Mouse (Mus musculus): ENCODE data around the gene Gm37240. TPM values are rescaled to one million over a fixed set of nuclear protein-coding genes. Genes with fewer than 3 reads are reported as not detected.
A peak's percentile ranks its signal among the peaks of the same experiment; 100 is the strongest.

Gene Gm37240
- polyA plus RNA-seq, 1 experiment from 2014 or later, result 5.2 TPM

DNA sequence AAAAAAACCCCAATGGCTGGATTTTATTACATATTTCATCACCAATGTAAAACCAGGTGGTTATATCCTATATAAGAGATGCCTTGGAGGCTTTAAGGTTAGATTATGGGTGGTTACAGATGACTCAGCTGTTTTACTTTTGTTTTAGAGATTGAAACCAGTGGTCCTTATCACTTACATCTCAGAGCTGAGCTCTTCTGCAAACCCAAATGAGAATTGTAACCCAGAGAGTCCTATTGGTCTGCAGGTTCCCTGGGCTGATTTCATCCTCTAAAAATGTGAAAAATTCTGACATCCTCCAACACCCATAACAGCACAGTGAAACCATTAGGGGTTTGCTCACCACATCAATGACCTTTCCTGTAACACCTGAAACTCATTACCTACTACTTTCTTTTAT, 1078.4 kb downstream of the Gm37240 start:
- DNase-seq (ENCODE audit: low spot score), result no peak

DNA sequence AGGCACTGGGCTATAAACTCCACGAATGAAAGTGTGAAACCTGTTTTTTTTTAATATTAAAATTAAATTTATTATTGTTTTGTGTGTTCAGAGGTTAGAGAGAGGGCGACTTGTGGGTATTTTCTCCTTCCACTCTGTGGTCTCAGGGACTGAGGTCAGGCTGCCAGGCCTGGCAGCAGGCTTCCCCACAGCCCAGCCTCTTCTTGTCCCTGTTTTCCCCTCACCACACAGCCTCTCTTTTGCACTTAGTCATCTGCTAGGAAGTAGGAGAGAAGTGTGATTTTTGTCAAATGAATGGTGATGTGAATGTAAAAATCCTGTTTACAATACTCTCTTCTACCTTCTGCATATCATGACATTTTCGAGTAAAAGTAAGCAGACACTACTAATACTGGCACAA, 1079.5 kb downstream of the Gm37240 start:
- DNase-seq (ENCODE audit: low spot score), result no peak

GRCm38 (mm10) chr3:84806206-84806605, 1081.1 kb downstream of the Gm37240 start:
- DNase-seq (ENCODE audit: low spot score), result no peak

DNA sequence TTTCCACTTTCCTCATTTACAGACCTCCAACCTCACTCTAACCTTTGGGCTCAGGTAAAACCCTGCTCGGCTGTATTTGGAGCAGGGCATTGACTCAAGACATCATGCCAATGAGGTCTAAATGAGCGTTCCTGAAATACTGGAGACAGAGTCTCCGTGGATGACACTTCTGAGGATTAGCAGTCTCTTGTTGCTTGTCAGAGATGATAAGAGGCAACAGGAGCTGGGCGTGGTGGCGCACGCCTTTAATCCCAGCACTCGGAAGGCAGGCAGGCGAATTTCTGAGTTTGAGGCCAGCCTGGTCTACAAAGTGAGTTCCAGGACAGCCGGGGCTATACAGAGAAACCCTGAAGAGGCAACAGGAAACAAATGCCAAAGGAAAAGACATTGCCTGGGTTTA, 1083.3 kb downstream of the Gm37240 start:
- DNase-seq (ENCODE audit: low spot score), result no peak

DNA sequence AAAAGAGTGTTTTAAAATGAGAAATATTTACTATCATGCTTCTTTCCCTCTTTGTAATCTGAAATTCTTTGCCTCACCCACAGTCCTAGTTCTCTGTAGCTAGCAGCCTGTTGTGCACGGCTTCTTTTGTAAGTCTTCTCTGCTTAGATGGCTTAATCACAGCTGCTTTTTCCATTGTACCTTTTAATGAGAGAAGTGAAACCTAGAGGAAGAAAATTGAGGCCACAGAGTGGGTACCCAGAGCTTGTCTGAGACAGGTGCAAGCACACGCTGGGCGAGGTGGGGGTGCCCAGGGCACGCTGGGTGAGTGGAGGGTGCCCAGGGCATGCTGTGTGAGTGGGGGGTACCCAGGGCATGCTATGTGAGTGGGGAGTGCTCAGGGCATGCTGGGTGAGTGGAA, 1099.4 kb downstream of the Gm37240 start:
- DNase-seq (ENCODE audit: low spot score), result no peak

DNA sequence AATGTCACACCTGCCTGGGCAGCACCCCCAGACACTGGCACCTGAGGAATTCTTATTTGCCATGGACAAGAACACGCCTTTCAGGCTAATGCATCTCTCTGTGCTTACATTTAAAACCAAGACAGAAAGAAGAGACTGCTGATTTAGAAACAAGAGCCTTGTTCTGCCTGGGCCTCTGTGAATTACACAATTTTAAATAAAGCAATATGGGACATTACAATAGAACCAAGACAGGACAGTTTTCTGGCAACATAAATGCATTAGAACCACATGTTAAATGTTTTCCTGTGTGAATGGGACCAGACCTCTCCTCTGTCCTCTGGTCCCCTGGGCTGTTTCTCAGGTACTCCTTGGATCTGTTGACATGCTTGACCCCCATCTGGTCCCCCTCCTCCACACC, 1111.2 kb downstream of the Gm37240 start:
- DNase-seq (ENCODE audit: low spot score), result no peak

- no peak for DNase-seq (ENCODE audit: low spot score)
Measured at GRCm38 (mm10) chr3:84775577-84775976, 1111.7 kb downstream of the Gm37240 start.

DNA sequence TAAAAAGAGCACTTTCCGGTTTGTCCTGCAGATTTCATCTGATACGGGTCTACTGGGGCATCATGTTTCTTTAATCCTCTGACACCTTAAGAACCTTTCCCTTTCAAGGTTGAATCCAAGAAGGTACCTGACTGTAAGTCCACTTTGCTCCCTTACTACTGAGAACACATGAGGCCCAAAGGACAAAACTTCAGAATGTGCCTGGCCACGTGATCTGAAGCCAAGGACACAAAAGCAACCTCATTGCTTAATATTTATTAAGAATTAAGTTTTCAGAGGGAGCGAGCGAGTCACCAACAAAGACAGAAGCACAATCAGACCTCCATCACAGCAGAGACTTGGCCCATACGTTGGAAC, 1112.3 kb downstream of the Gm37240 start:
- DNase-seq (ENCODE audit: low spot score), result no peak

DNA sequence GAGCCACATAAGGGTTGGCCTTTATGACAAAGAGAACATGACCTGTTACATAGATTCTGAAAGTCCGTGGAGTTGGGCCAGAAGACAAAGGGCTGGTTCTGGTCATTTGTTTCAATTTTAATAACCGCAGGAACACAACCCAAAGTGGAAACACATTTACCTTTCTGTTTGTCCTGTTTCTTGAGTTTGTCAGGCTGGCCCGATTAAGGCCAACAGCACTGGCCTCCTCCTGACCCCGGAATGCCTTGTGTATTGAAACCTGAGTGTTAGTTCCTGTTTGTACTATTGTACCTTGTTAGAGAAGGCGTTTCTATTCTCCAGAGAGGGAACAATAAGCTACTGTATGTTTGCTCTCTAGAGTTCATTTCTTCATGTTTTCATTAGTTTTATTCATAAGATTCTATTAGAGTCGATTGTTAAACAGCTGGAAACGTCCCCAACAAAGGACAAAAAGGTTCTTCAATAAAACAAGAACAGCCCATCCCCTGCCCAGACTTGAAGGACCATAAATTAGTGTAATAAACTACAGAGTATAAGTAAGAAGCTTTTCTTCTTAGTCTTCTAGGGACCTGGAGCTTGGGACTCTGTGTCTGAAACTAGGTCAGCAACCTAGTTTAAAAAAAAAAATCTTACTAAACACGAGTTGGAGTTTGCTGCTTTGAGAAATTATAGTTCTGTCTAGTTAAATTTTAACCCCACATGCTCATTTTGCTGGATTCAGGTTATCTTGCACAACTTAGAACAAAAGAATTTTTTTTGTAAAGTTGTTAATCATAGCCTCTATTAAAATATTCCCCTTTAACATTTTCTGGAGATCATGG, 1112.9 kb downstream of the Gm37240 start:
- DNase-seq (ENCODE audit: low spot score), result no peak

GRCm38 (mm10) chr3:84771980-84772379, 1115.3 kb downstream of the Gm37240 start:
- no peak for DNase-seq (ENCODE audit: low spot score)

DNA sequence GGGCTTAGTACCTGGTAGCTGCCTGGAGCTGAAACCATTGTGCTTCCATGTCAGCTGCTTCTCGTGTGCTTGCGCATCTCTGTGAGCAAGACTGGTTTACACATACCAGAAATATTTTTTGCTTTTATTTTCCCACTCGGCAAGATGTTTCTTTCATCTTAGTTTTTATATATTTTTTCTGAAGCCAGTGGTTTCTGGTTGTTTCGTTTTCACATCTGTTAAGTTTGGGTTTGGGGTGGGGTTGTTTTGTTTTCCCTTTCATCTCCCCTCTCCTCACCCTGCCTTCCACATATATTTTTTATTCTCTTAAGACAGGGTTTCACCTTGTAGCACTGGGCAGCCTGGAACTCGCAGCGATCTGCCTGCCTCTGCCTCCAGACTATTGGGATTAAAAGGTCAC, 1116.8 kb downstream of the Gm37240 start:
- DNase-seq (ENCODE audit: low spot score), result no peak

GRCm38 (mm10) chr3:84769411-84769810, 1117.9 kb downstream of the Gm37240 start:
- no peak for DNase-seq (ENCODE audit: low spot score)

DNA sequence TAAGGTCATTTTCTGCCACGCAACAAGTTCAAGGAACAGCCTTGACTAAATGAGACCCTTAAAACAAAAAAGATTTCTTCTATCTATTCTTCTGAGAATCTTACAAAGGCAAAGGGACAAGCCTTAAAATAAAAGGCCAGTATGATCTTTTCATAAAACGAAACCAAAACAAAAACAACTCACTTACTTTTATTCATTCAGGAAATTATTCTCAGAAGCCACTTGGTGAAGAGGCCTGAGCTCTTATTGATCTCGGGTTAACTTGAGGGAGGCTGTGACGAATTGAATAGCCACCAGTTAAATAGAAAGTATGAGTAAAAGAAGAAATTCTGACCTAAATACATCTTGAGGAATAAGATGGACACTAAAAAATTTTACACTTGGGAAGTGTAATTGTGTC, 1118.4 kb downstream of the Gm37240 start:
- DNase-seq (ENCODE audit: low spot score), result no peak

GRCm38 (mm10) chr3:84753816-84754215, 1133.5 kb downstream of the Gm37240 start:
- DNase-seq (ENCODE audit: low spot score), result peak; percentile 65

- DNase-seq (ENCODE audit: low spot score), result peak; percentile 71
Measured at GRCm38 (mm10) chr3:84749222-84749621, 1138.1 kb downstream of the Gm37240 start.

- no peak for DNase-seq (ENCODE audit: low spot score)
Measured at GRCm38 (mm10) chr3:84748139-84748538, 1139.2 kb downstream of the Gm37240 start.

DNA sequence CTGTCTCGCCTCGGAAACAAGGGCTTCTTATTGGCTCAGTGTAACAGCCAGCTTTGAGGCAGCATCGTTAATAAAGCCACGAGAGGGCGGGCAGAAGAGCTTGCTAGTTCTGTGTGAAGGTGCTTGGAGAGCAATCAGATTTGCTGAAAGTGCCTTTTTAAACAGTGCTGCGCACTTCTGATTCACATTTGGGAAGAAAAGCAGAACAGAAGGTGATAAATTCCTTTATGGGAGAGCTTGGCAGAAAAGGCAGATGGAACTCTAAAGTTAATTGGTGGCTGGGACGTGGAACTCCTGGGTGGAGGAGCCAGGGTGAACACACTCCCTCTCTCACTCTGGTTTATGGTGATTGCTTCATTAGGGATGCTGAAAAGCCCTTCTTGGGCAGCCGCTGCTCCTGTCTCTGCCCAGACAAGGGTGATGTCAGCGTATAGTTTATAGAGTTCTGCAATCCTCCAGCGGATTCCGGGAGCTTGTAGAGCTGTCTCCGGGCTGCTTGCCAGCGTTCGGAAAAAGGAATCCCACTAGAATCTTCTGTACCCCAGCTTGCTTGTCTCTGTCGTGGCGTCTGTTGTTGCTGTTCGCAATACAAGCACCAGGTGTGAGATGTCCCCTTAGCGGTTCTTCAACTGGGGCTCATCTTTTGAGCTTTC, 1141.7 kb downstream of the Gm37240 start:
- DNase-seq (ENCODE audit: low spot score), result no peak

- no peak for DNase-seq (ENCODE audit: low spot score)
Measured at GRCm38 (mm10) chr3:84744707-84745106, 1142.6 kb downstream of the Gm37240 start.

GRCm38 (mm10) chr3:84740050-84740596, 1147.2 kb downstream of the Gm37240 start:
- no peak for DNase-seq (ENCODE audit: low spot score)

DNA sequence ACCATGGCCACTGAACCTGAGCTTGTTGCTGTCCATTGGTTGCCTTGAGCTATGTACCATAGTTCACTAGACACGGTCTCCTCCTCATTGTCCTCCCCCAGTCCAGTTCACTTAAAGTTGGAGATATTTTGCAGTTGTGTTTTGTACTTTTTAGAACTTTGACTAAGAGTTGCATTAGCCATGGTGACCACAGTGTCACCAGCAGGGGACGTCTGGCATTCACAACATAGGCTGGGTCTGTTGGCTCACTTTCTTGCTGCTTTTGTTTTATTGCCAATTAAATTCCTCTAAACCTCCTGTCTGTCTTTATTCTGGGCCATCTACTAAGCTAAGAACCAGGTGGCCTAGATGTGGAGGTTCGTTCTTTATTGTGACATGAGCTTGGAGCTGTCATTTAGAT, 1150.2 kb downstream of the Gm37240 start:
- DNase-seq (ENCODE audit: low spot score), result no peak

DNA sequence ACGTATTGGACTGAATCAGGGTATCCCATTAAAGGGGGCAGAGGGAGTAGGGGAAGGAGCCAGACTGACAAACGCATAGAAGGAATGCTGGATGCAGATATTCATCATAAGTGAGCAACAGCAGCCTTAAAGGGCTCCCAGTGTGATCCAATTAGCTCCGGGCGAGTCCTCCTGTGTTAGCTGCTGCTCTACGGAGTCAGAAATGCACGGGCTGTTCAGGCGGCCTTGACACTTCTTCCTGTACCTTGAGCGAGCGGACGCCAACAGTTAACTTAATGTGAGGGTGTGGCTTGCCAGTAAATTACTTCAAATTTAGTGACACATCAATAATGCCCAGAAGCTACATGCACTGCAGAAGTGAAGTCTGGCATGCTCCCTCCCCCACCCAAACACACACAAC, 1151.6 kb downstream of the Gm37240 start:
- DNase-seq (ENCODE audit: low spot score), result no peak

DNA sequence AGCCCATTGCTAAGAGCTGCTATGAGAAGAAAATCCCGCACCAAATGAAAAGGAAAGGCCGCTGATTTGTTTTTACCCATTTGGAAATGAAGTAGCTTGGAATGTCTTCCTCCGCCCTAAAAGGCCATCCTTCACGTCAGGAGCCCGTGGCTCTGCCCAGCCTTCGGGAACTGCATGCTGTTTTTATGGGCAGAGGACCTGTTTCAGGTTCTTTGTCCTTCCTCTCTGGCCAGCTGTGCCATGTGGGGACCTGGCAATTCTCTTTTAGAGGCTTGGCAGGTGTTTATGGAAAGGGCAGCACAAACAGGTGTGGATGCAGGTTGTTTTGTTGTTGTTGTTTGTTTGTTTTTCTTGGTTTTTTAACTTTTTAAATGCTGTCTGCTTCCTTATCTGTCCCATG, 1154.8 kb downstream of the Gm37240 start:
- no peak for DNase-seq (ENCODE audit: low spot score)

- peak; percentile 86 for DNase-seq (ENCODE audit: low spot score)
Measured at GRCm38 (mm10) chr3:84732016-84732502, 1155.3 kb downstream of the Gm37240 start.

All from thymus, postnatal 0 days (tissue).